Mouse (Mus musculus) intestine, embryonic 15.5 days (tissue): ENCODE results near the gene St6galnac5. TPM values are rescaled to one million over a fixed set of nuclear protein-coding genes. Genes with fewer than 3 reads are reported as not detected.
A peak's percentile ranks its signal among the peaks of the same experiment; 100 is the strongest.

Experiments used
- ATAC-seq: fragments of 200-750 bp; cut with Nextera tagmentation; 2 replicates; pipeline ENCODE4 v1.8.0; 2017; ENCODE audit warnings: moderate TSS enrichment, moderate library complexity
- H3K27ac ChIP-seq: fragments of 300-500 bp; sonication (generic); 2 replicates; pipeline ENCODE4 v1.5.1; 2015; ENCODE audit warnings: mild to moderate bottlenecking, inconsistent platforms
- H3K27me3 ChIP-seq: fragments of 300-500 bp; sonication (generic); replicated peaks from 2 replicates; pipeline ENCODE4 v1.6.1; 2015; ENCODE audit warnings: inconsistent platforms
- H3K36me3 ChIP-seq: fragments of 300-500 bp; sonication (generic); 2 replicates; pipeline ENCODE4 v1.6.1; 2015; ENCODE audit warnings: inconsistent platforms
- H3K4me1 ChIP-seq: fragments of 300-500 bp; sonication (generic); replicated peaks from 2 replicates; pipeline ENCODE4 v1.6.1; 2015; ENCODE audit warnings: inconsistent platforms
- H3K4me2 ChIP-seq: fragments of 300-500 bp; sonication (generic); replicated peaks from 2 replicates; pipeline ENCODE4 v1.6.1; 2015; ENCODE audit warnings: mild to moderate bottlenecking, inconsistent platforms
- H3K4me3 ChIP-seq: fragments of 300-500 bp; sonication (generic); replicated peaks from 2 replicates; pipeline ENCODE4 v1.5.1; 2015; ENCODE audit warnings: inconsistent platforms
- H3K9ac ChIP-seq: fragments of 300-500 bp; sonication (generic); 2 replicates; pipeline ENCODE4 v1.6.1; 2015; ENCODE audit warnings: inconsistent platforms
- H3K9me3 ChIP-seq: fragments of 300-500 bp; sonication (generic); 2 replicates; pipeline ENCODE4 v1.6.1; 2016; ENCODE audit warnings: inconsistent platforms
- WGBS: fragments of 180-500 bp; shearing (Covaris S2); methylation state at CpG from one replicate; pipeline ENCODE4 v1.1.7; 2015; 5-methylcytosine and 5-hydroxymethylcytosine counted together
- polyA plus RNA-seq: library from polyadenylated mRNA; unstranded; fragments of >200 nt; fragmentation: Nextera tagmentation; extraction: Ambion mirVana; gene quantifications from 2 replicates; pipeline ENCODE4 v1.2.1, GENCODE M21; 2015

The St6galnac5 gene
- polyA plus RNA-seq, 1 experiment from 2014 or later, result 0.40 TPM

DNA sequence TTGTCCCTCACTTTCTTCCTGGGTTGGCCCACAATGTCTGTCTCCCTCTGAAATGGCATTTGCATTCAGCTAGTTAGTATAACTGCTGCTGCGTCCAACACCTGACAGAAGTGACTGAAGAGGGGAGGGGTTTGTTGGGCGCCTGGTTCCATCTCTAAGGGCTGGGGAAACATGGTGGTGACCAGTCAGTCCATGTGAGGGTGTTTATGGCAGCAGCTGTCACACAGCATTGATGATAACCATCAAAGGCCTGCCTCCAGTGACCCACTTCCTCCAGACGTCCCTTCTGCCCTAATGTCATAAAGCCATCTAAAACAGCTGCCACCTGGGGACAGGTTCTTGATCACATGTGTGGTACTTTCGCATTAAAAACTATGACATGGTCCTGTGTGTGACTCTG is 55.9 kb downstream of the St6galnac5 start:
- H3K4me2 ChIP-seq, result no peak overlapping the region
- no peak overlapping the region for H3K27ac ChIP-seq
- no peak overlapping the region for H3K9ac ChIP-seq
- no peak overlapping the region for H3K4me3 ChIP-seq
- no peaks in the 10 kb centered on the region for H3K27me3 ChIP-seq
- H3K4me1 ChIP-seq, result no peaks in the 10 kb centered on the region
- H3K36me3 ChIP-seq, result no peaks in the 10 kb centered on the region
- WGBS, result 51% methylated on average over 4 of the region's 4 CpGs
- no peaks in the 10 kb centered on the region for H3K9me3 ChIP-seq
- ATAC-seq, result 0 out of 2 replicates have a peak, but pooled peaks have one; percentile 34

DNA sequence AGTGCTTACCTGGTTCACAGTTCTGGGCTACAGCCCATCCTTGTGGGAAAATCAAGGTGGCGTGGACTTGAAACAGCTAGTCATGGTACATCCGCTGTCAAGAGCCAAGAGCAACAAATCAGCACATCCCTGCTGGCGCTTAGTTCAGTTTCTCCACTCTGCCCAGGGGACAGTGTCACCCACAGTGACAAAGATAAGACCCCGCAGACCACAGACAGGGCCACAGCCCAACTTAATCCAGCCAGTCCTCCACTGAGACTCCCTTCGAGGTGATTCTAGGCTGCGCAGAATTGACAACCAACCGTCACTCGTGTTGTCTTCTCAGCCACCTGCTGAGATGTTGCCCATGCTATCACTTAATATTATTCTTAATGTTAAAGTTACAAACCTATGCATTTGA is 56.7 kb downstream of the St6galnac5 start:
- H3K27me3 ChIP-seq, result no peaks in the 10 kb centered on the region
- no peaks in the 10 kb centered on the region for H3K4me1 ChIP-seq
- no peak overlapping the region for H3K4me2 ChIP-seq
- 84% methylated on average over 8 of the region's 8 CpGs for WGBS
- no peak overlapping the region for H3K9ac ChIP-seq
- no peaks in the 10 kb centered on the region for H3K9me3 ChIP-seq
- H3K4me3 ChIP-seq, result no peak overlapping the region
- no peak for ATAC-seq
- no peak overlapping the region for H3K27ac ChIP-seq
- no peaks in the 10 kb centered on the region for H3K36me3 ChIP-seq

DNA sequence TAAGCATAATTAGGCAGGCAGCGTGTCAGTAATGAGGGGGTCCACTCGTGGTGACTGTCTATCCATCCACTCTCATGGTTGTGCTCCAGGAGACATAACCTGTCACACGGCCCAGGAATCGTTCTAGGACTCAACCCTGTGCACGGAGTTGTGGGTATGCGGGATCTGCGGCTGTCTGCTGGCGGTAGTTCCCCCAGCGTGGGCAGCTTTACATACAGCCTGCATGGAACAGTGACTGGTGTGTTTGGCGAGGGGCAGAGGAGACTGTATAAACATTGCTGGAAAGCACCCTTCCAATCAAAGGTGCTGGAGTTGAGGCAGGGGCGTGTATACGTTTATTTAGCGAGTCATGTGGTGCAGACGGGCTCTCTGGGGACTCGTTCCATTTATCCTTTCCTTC is 58.5 kb downstream of the St6galnac5 start:
- Histone ChIP-seq H3K4me3 (no peak overlapping the region), H3K9ac (no peak overlapping the region), H3K27ac (no peak overlapping the region), H3K36me3 (no peaks in the 10 kb centered on the region), H3K9me3 (no peaks in the 10 kb centered on the region), H3K4me1 (no peaks in the 10 kb centered on the region), H3K27me3 (no peaks in the 10 kb centered on the region), H3K4me2 (peak overlapping the region; percentile 41)
- ATAC-seq, result 0 out of 2 replicates have a peak, but pooled peaks have one; percentile 39
- 39% methylated on average over 15 of the region's 15 CpGs for WGBS

DNA sequence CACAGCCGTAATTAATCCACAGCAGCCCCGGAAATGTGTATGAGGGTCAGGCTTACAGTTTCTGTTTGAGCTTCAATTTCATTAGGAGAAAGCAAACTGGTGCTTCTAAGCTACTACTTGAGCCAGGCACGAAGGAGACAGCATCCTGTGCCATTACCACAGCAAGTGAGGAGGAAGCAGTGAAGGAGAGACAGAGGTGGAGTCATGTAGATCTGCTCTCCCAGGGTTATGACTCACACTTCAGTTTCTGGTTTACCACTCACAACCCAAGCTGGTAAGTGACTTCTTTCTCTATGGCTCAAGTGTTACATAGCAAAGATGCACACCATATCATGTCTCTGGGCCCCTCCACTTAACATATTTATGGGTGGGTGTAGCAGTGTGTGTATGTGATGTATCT is 61.7 kb downstream of the St6galnac5 start:
- Histone ChIP-seq H3K4me3 (no peak overlapping the region), H3K36me3 (no peaks in the 10 kb centered on the region), H3K27ac (no peak overlapping the region), H3K4me2 (no peak overlapping the region), H3K27me3 (no peaks in the 10 kb centered on the region), H3K9ac (no peak overlapping the region), H3K4me1 (no peaks in the 10 kb centered on the region), H3K9me3 (no peaks in the 10 kb centered on the region)
- ATAC-seq, result no peak
- WGBS, result 69% methylated on average over 3 of the region's 3 CpGs

DNA sequence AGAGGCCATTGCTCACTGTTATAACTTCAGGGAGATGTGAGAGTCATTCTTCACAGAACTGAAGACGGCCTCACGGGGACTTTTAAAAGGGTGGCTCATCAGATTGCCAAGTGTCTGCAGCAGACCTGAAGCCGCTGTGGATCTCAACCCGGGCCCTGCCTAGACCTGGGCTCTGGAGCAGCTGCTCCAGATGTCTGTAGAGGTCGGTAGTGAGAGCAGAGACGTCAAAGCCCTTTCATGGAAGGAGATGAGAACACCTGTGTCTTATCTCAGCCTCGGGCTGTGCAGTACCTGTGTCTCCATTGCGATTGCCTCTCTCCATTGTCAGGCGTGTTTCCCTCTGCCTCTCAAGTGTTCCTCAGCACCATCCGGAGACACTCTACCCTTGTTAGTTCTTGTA is 62.9 kb downstream of the St6galnac5 start:
- ATAC-seq, result no peak
- no peak overlapping the region for H3K27ac ChIP-seq
- no peak overlapping the region for H3K4me3 ChIP-seq
- no peaks in the 10 kb centered on the region for H3K4me1 ChIP-seq
- 62% methylated on average over 10 of the region's 10 CpGs for WGBS
- no peak overlapping the region for H3K9ac ChIP-seq
- no peaks in the 10 kb centered on the region for H3K27me3 ChIP-seq
- no peaks in the 10 kb centered on the region for H3K9me3 ChIP-seq
- no peaks in the 10 kb centered on the region for H3K36me3 ChIP-seq
- no peak overlapping the region for H3K4me2 ChIP-seq

DNA sequence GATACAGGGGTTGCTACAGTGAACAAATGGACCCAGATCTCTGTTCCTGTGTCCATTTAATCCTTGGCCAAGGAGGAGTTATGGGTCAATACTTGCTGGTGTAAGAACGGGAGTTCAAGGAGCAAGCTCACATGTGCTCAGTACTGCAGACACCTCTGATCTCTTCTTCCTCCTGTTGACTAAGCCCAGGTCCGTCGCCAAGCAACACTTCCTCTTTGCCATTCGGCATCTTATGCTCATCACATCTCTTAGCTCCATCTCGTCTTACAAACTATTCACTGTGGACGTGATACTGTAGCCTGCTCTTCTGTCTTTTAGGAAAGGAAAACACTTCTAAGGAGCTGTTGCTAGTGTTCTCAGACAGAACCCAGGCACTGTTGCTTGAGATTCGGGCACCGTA is 64.5 kb downstream of the St6galnac5 start:
- ATAC-seq, result no peak

DNA sequence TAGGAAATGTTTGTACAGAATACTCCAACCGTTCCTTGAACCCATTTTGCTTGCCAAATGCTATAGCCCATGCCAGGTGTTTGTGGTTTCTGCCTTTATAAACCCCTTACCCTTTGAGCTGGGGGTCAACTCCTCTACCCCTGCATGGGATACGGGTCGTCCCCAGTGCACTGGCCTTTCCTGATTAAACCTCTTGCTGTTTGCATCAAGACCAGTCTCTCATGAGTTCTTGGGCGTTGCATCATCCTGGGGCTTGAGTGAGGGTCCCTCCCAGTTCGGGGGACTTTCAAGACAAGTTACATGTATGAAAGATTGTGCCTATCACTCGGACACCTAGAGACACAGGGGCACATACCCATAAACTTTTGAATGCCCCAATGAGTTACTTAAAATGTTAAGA is 67.7 kb downstream of the St6galnac5 start:
- H3K9ac ChIP-seq, result no peak overlapping the region
- no peak for ATAC-seq
- H3K9me3 ChIP-seq, result no peaks in the 10 kb centered on the region
- no peak overlapping the region for H3K4me3 ChIP-seq
- H3K27ac ChIP-seq, result no peak overlapping the region
- no peaks in the 10 kb centered on the region for H3K27me3 ChIP-seq
- no peak overlapping the region for H3K4me2 ChIP-seq
- H3K4me1 ChIP-seq, result no peaks in the 10 kb centered on the region
- no peaks in the 10 kb centered on the region for H3K36me3 ChIP-seq
- WGBS, result 85% methylated on average over 6 of the region's 6 CpGs

More for the DNA sequence above, 64.5 kb downstream of the St6galnac5 start:
- Histone ChIP-seq H3K4me3 (no peak overlapping the region), H3K9ac (no peak overlapping the region), H3K4me1 (no peaks in the 10 kb centered on the region), H3K4me2 (no peak overlapping the region), H3K27me3 (no peaks in the 10 kb centered on the region), H3K27ac (no peak overlapping the region), H3K9me3 (no peaks in the 10 kb centered on the region), H3K36me3 (no peaks in the 10 kb centered on the region)
- 73% methylated on average over 8 of the region's 8 CpGs for WGBS

DNA sequence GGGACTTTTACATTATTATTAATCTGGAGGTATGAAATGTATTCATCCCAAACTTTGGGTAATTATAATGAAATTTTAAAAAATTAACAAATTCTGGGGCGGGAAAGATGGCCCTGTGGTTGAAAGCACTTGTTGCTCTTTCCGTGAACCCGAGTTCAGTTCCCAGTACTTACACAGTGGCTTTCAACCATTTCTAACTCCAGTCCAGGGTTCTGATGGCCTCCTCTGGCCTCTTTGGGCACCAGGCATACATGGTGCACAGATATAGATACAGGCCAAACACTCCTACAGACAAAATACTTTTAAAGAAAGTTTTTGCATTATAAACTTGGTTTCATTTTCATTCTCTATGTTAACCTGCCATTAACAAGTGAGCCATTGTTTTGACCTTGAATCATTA is 68.4 kb downstream of the St6galnac5 start:
- Histone ChIP-seq H3K27ac (no peak overlapping the region), H3K27me3 (no peaks in the 10 kb centered on the region), H3K4me3 (no peak overlapping the region), H3K4me1 (no peaks in the 10 kb centered on the region), H3K4me2 (no peak overlapping the region), H3K36me3 (no peaks in the 10 kb centered on the region), H3K9me3 (no peaks in the 10 kb centered on the region), H3K9ac (no peak overlapping the region)
- 89% methylated on average over 3 of the region's 3 CpGs for WGBS
- ATAC-seq, result no peak

DNA sequence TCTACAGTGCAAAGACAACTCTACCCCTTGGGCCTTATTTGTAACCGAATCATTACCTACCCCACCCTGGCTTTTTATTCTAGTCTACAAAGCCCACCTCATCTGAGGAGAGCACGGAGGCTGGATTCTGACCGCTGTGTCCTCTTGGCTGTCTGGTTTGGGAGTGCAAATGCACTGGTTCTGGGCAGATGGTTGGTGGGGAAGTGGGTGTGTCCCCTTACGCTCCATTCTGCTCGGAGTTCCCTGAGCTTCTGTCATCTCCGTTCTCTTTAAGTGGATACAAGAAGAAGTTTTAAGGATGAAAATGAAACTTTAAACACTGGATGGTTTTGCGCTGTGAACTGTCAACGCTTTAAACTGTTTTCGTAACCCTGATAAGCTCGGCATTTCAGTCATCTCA is 68.9 kb downstream of the St6galnac5 start:
- 87% methylated on average over 10 of the region's 10 CpGs for WGBS
- no peak overlapping the region for H3K27ac ChIP-seq
- H3K4me1 ChIP-seq, result no peaks in the 10 kb centered on the region
- H3K36me3 ChIP-seq, result no peaks in the 10 kb centered on the region
- no peak overlapping the region for H3K9ac ChIP-seq
- H3K4me3 ChIP-seq, result no peak overlapping the region
- H3K27me3 ChIP-seq, result no peaks in the 10 kb centered on the region
- no peak for ATAC-seq
- H3K4me2 ChIP-seq, result no peak overlapping the region
- H3K9me3 ChIP-seq, result no peaks in the 10 kb centered on the region

DNA sequence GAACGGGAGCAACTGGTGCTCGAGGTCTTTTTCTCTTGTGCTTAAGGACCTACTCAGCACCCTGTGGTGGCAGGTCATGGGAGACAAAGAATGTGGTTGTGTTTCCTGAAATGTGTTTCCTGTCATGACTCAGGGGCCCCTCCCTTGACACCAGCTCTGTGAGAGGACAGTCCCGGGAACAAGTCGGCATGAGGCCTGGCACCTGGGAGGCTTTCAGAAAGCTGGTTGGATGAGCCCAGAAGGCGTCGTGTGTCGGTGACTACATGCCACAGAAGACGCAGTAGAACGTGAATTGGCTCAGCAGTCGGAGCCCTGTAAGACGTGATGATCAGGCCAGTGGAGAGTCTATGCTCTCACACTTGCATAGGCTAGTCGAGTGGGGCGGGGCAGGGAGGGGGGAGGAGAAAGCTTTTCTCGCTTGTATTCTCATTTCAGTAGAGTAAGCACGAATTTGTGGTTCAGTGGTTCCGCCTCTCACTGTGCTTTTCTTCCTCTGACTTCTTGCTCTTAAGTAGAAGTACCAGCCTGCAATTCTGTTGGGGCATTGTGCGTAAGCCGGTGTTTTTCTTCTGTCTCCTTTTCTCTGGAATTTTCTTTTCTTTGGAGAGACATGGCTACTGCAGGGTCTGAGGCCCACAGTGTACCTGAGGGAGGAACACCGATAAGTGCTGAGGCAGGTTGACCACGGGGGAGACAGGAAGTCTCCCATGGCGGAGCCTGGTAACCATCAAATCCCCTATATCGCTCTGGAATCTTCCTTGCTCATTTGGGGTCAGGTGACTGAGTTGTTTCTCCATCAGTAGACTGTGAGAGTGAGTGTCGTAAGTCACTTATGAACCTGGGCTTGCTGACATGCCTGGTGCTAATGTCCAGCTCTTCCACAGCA is 69.6 kb downstream of the St6galnac5 start:
- 81% methylated on average over 23 of the region's 23 CpGs for WGBS
- no peaks in the 10 kb centered on the region for H3K9me3 ChIP-seq
- no peaks in the 10 kb centered on the region for H3K27me3 ChIP-seq
- no peak overlapping the region for H3K27ac ChIP-seq
- no peaks in the 10 kb centered on the region for H3K36me3 ChIP-seq
- H3K4me3 ChIP-seq, result no peak overlapping the region
- H3K4me2 ChIP-seq, result no peak overlapping the region
- H3K9ac ChIP-seq, result no peak overlapping the region
- H3K4me1 ChIP-seq, result no peaks in the 10 kb centered on the region
- no peak for ATAC-seq

DNA sequence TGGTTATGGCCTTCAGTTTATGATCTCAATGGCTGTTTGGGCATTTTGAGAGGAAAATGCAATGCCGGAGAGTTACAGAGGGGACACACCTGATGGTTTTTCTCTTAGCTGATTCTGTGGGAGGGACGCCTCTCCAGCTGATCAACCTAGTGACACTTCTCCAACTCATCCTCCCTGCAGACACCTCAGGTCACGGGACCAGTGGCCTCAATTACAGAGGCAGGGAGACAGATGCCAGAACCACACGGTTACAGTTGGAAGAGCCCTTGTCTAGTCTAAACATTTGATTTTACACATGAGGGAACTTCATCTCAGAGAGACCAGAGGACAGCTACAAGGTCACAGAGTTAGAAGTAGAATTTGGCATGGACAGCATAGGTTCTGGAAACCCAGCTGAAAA is 70.5 kb downstream of the St6galnac5 start:
- Histone ChIP-seq H3K36me3 (no peaks in the 10 kb centered on the region), H3K9me3 (no peaks in the 10 kb centered on the region), H3K4me1 (no peaks in the 10 kb centered on the region), H3K4me3 (no peak overlapping the region), H3K4me2 (no peak overlapping the region), H3K27me3 (no peaks in the 10 kb centered on the region), H3K27ac (no peak overlapping the region), H3K9ac (no peak overlapping the region)
- 72% methylated on average over 4 of the region's 4 CpGs for WGBS
- ATAC-seq, result no peak

DNA sequence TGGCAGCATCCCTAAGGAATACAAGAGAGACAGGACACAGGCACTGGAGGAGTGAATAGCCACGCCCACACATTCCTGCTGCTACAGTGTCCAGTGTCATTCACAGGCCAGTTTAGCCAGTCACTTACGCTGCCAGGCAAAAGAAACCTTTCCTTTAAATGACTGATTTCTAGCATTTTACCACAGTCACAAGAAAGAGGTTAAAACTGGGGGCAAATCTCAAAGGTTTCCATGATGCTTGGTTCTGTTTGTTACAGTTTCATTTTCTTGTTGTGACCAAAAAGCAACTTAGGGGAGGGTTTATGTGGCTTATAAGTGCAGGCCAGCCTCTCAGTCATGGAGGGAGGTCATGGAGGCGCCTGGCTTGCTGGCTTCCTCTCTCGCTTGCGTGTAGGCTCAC is 74.4 kb downstream of the St6galnac5 start:
- no peak overlapping the region for H3K27ac ChIP-seq
- no peaks in the 10 kb centered on the region for H3K4me1 ChIP-seq
- no peaks in the 10 kb centered on the region for H3K36me3 ChIP-seq
- no peaks in the 10 kb centered on the region for H3K27me3 ChIP-seq
- no peak for ATAC-seq
- H3K4me2 ChIP-seq, result no peak overlapping the region
- H3K9ac ChIP-seq, result no peak overlapping the region
- H3K4me3 ChIP-seq, result no peak overlapping the region
- WGBS, result 72% methylated on average over 5 of the region's 5 CpGs
- no peaks in the 10 kb centered on the region for H3K9me3 ChIP-seq

DNA sequence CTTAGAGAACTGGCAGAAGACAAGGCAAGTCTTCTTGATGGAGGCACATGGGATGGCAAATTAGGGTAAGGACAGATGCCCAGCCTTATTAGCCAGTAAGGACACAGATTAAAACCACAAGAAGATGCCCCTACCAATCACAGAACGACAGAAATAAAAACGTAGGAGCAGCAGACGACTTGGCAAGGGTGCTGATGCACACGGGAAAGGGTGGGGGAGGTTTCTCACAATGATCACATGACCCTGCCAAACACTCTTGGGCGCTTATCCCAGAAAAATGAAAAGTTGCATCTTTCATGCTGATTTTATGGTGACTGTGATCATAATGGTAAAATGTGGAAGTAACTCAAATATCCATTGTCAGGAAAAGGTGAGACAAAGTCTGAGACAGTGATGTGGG is 75.0 kb downstream of the St6galnac5 start:
- no peak overlapping the region for H3K27ac ChIP-seq
- no peaks in the 10 kb centered on the region for H3K9me3 ChIP-seq
- H3K4me1 ChIP-seq, result no peaks in the 10 kb centered on the region
- no peaks in the 10 kb centered on the region for H3K27me3 ChIP-seq
- H3K4me3 ChIP-seq, result no peak overlapping the region
- no peak overlapping the region for H3K4me2 ChIP-seq
- H3K9ac ChIP-seq, result no peak overlapping the region
- ATAC-seq, result no peak
- WGBS, result 80% methylated on average over 5 of the region's 5 CpGs
- H3K36me3 ChIP-seq, result no peaks in the 10 kb centered on the region
